Mouse (Mus musculus) urinary bladder, postnatal 4 days (tissue): ENCODE measurements at regions not wholly inside any gene's neighbourhood (a gene's known extent, or its start where the extent isn't known, plus 50 kb on each side); places are given as distances from the start of the nearest gene placed in this dataset.

Source experiments
- DNase-seq, 2 experiments: peaks; one replicate each; pipeline ENCODE4 v3.0.0; 2021 to 2022; ENCODE audit warnings: low spot score in 2 of 2

DNA sequence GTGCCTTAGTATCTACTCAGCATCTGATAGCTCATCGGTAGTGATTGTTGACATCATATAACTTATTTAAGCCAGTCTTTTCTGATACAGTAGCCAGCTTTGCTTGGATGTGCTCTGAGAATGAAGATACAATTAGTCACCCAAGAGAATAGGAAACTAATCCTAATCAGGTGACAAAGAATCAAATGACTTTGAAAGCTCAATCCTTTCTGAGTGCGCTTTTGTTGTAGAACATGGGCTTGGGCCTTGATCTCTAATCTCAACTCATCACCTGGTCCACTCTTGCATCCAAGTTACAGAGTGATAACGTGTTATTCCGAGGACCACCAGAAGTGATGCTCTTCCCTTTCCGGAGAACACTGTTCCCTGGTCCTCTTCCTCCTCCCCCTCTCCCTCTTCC lies 86.9 kb upstream of the Cpm start:
- no peak for DNase-seq

DNA sequence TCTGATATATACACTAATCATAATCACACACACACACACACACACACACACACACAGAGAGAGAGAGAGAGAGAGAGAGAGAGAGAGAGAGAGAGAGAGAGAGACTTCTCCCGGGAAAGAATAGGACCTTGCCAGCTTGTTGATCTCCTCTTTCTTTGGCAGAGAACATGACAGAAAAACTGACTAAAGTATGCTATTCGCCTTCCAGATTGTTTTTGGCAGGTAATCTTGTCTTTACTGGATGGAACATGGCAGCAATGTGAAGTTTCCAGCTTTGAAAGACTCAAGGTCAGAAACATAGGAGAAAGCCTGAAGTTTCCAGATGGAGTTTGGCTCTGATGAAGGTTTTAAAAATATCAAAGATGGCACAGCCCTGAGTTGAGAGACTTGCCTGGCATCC lies 87.8 kb upstream of the Cpm start:
- no peak for DNase-seq

DNA sequence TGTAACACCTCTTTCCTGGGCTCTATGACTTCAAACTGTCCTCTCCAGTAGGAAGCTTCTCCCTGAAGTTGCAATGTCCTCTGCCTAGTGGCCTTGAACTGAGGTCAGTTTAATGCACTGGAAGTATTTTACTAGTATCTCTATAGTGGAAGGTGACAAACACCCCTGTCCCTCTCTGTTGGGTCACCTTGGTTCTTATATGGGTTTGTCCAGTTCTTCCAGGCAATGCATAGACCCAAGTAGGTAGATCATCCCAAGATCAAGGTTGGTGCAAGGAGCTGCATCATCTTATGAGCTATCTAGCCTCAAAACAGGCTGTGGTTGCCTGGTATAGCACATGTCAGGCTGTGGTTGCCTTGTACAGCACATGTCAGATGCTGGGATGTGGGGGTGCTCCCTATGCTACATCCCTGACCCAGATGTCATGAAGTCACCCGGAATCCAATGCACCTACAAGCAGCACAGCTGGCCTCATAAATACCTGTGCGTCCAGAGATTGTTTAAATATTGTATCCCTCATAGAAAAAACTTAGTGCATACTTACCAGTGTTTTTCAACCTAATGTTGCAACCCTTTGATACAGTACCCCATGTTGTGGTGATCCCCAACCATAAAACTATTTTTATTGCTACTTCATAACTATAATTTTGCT lies 88.4 kb upstream of the Cpm start:
- DNase-seq = no peak

GRCm38 (mm10) chr10:117540112-117540594 lies 89.1 kb upstream of the Cpm start:
- no peak for DNase-seq

DNA sequence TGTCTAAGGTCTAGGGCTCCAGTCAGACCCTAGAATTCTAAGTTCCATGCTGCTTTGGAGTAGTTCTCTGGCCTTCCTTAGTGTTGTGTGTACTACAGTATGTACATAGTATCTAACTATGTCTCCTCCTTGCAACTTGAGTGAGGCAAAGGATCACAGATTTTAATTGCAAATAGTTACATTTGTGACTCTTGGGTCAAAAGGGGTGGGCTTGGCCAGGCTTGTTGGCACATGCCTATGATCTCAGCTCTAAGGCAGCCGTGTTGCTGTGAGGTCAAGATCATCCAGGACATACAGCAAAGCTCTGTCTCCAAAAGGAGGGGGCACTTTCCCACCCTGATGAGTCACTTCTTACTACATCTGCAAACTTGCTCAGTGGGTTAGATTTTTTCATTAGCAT lies 89.8 kb upstream of the Cpm start:
- DNase-seq = no peak

DNA sequence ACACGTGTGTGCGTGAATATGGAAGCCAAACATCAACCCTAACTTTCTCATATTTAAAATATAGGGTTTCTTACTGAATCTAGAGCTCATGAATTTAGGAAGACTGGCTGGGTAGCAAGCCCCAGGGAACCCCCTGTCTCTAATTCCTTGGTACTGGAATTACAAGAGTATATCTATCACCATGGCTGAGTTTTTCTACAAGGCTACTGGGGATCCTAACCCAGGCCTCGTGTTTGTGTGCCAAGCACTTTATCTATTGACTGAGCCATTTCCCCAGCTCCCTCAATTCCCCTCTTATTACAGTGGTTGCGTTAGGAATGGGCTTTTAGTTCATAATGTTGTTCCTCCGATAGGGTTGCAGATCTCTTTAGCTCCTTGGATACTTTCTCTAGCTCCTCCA lies 90.6 kb upstream of the Cpm start:
- no peak for DNase-seq

GRCm38 (mm10) chr10:117536769-117537599 lies 92.3 kb upstream of the Cpm start:
- no peak for DNase-seq

DNA sequence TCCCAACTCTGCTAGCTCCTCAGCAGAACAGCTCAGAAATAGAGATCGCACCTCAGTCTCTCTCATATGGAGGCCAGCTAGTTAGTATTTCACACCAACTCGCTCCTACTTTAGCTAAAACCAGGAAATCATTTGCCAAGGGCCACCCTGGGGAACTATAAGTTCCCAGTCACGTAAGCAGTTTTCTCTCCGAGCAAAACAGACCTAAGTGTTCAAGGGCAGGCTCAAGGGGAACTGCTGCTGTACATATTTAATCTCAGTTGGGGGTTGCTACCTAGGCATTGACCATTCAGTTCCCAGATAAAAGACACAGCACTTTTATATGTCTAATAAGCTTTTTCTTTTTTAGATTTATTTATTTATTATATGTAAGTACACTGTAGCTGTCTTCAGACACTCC lies 93.5 kb upstream of the Cpm start:
- no peak for DNase-seq

GRCm38 (mm10) chr10:117534992-117535719 lies 94.1 kb upstream of the Cpm start:
- no peak for DNase-seq

GRCm38 (mm10) chr10:117534478-117534877 lies 94.8 kb upstream of the Cpm start:
- DNase-seq = no peak

DNA sequence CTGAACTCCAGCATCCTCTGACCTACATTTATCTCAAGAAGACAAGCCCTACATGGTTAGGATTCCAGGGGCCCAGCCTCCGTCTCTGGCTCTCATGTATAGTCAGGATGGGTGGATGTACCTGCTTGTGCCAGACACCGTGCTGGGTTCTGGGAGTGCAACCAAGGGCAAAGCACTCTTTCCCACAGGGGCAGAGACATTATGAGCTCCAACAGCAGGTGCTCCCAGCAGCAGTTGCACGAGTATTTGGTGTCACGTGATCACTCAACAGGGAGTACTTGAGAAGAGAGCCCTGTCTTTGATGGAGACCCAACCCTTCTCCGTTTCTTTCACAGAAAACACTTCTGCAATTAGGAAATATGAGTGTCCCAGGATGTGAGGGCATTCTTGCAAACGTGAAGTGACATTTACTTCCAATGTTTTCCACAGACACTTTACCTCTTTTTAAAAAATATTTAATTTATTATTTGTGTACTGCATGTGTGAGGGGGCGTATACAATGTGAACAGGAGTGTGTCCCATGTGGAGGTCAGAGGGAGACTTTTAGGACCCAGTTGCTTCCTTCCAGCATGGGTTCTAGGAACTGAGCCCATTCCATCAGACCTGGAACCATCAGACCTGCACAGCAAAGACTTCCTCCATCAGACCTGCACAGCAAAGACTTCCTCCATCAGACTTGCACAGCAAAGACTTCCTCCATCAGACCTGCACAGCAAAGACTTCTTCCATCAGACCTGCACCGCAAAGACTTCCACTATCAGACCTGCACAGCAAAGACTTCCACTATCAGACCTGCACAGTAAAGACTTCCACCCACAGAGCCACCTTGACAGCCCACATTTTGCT lies 95.5 kb upstream of the Cpm start:
- DNase-seq = no peak

DNA sequence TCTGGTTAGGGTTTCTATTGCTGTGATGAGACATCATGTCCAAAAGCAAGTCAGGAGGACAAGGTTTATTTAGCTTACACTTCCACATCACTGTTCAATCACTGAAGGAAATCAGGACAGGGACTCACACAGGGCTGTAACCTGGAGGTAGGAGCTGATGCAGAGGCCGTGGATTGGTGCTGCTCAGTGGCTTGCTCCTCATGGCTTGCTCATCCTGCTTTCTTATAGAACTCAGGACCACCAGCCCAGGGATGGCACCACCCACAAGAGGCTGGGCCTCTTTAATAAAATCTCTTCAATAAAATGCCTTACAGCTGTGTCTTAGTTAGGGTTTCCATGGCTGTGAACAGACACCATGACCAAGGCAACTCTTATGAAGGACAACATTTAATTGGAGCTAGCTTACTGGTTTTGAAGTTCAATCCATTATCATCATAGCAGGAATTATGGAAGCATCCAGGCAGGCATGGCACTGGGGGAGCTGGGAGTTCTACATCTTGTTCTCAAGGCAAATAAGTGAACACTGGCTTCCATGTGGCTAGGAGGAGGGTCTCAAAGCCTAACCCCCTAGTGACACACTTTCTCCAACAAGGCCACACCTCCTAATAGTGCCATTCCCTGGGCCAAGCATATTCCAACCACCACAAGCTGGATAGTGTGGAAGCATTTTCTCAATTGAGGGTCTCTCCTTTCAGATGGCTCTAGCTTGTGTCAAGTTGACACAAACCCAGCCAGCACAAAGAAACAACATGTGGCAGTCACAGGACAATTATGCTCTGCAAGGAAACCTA lies 96.4 kb upstream of the Cpm start:
- DNase-seq = no peak

DNA sequence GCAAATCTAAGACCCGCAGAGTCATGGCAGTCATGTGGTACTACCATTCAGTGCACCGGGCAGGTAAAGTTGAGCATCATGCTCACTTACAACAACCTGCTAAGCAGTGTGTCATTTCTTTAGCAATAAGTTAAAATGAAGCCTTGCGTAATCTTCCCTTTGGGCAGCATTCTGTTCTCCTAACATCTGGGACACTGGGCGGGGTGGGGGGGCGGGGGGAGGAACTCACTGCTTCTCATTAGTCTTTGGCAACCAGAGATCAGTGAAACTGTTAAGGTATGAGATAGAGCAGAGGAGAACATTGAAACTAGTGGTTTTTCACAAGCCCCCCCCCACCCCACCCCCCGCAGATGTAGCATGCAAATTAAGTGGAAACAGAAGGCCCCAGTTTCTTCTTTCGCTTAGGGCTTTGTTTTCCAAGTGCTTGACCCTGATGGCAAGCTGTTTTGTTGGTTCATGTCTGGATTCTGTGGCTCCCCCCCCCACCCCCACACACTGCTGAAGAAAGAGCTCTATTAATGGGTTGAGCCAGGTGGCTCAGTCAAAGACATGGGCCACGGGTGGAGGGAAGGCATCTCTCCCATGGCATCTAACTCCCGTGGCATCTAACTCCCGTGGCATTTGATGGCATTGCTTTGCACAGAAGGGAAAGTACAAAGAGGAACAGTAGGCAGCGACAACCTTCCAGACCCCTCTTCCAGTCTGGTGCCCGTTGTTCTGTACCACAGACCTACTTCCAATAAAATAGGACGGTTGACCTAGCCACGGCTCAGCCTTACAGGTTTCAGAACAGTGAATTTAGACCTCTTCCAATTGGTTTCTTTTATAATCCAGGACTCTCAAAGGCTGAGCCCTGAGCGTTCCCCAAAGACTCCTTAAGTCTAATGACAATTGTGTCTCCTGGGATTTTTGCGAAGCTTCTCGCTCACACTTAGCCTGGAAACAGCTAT lies 97.2 kb upstream of the Cpm start:
- no peak for DNase-seq

DNA sequence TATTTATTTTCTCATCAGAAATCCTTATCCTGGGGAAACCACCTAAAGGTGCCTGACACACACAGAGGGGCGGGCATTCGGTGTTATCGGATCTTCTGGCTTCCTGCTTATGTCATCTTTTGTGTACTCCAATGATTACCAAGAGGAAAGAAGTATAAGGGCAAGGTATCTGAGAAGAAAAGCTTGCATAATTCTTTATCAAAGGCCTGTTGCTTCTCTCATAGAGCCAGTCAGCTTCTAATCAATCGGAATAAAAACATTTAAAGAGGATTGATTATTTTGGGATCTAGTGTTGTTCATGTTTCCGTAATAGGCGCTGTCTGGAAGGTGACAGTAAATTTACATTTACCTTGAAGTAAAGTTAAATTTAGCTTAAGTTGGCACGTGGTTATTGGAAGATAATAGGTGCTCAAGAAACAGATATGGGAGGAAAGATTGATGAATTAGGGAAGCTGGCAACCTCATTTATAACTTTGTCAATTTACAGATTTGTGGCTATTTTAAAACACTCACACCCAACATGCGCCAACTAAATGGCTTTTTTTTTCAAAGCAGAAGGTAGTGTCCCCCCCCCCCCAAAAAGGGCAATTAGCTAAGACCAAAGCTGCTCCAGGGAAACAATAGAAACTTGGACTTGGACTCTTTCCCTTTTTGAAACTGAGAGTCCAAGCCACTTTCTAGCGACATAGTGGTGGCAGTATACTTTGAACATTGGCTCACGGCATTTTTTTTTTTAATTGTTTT lies 98.3 kb upstream of the Cpm start:
- DNase-seq = no peak

- no peak for DNase-seq
Observed at GRCm38 (mm10) chr10:117530007-117530858, 99.1 kb upstream of the Cpm start.

DNA sequence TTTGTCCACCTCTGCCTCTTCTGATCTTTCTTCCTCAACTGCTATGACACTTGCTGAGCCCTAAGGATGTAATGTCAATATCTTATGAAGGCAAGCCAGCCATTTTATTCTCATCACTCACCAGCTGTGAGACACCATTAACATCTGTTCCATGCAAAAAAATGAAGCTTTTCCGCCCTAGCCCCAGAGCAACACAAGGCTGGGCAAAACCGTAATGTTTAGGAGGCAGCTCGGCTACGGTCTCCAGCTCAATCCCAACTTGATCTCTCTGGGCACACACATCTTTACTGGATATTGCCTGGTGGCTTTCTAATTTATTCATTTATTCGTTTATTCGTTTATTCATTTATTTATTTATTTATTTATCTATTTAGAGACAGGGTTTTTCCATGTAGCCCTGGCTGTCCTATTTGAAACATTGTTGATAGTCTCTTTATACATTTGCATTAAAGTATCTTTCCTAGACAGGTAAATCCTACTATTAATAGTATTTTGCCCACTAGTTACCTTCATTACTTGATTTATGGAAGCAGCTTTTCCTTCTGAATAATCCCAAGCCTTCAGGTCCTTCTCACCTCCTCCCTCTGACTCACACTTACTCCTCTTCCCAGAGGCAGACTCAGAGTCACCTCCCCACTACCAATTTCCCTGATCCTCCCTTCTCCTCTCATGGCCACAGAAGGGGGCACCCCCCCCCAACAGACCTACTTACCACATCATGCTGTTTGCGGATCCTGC lies 99.9 kb upstream of the Cpm start:
- DNase-seq = no peak

DNA sequence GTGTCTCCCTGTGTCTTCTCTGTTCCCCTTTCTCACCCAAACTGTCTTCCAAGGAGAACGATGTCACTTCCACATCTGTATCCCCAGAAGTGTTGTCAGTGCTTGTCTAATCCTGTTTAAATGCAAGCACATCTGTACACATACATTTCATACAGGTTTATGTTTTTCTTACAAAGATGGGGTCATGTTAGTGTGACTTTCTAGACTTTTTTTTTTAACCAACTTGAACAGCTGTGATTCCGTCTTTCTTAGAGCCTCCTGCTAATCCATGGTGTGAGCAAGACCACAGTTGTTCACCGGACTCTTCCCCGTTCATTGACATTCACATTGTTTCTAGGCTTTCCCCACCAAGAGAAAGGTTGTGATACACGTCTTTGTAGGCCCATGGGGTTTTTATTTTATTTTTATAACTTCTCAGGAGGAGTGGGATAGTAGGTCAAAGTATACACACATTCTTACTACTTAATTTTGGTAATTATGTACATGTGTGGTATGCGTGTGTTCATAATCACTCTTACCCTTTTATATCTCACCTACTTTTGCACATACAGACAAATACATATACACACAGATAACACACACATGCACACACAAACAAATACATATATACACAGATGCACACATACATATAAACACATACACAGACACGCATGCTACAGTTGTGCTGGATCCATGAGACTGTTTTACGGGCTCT lies 100.6 kb upstream of the Cpm start:
- DNase-seq = no peak
